Mouse (Mus musculus): Measurements from ENCODE around the gene Gm648.
"Not testable (repeated sequence)": the region's sequence is repeated elsewhere in the genome, so short reads cannot be mapped to it uniquely, and the experiment has no call there.

Gm648 gene

DNA sequence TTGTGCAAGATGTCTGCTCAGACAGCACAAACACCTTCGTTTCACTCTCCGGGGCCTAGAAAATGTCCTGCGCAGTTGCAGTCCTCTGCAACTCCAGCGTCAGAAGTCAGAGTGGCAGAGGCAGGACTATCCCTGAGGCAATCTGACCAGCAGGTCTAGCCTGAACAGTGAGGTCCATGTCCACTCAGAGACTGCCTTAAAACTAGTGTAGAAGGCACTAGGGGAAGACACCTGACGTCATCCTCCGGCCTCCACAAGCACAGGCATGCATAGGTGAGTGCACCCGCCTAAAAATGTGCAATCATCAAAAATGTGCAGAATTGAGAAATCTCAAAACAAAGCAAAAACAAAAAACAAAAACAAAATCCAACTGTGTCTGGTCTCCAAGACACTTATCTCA lies at the start of gene Gm648:
Gm648 (minus strand) TSS at position 101 of the 400 bp plus-strand sequence.
- no peak for DNase-seq (ENCODE audit: low spot score in 2 of 2)

- peak; percentile 76 to 86 for DNase-seq (ENCODE audit: low spot score in 2 of 2)
These were observed 48.7 kb upstream of the Gm648 start, which contains the start of gene Mmgt1 for GRCm38 (mm10) chrX:56597887-56598640. Gene Mmgt1, minus strand, starts transcription at chrX:56598069.

GRCm38 (mm10) chrX:56597219-56597886 lies 47.9 kb upstream of the Gm648 start:
- no peak for DNase-seq (ENCODE audit: low spot score in 2 of 2)

GRCm38 (mm10) chrX:56578200-56578599 lies 28.8 kb upstream of the Gm648 start:
- no peak for DNase-seq (ENCODE audit: low spot score in 2 of 2)

GRCm38 (mm10) chrX:56572465-56572864 lies 23.1 kb upstream of the Gm648 start:
- DNase-seq (ENCODE audit: low spot score in 2 of 2), result peak in 1 of 2 experiments; percentile 22

- DNase-seq (ENCODE audit: low spot score in 2 of 2), result no peak
These were observed 4.2 kb upstream of the Gm648 start for GRCm38 (mm10) chrX:56553584-56553983.

DNA sequence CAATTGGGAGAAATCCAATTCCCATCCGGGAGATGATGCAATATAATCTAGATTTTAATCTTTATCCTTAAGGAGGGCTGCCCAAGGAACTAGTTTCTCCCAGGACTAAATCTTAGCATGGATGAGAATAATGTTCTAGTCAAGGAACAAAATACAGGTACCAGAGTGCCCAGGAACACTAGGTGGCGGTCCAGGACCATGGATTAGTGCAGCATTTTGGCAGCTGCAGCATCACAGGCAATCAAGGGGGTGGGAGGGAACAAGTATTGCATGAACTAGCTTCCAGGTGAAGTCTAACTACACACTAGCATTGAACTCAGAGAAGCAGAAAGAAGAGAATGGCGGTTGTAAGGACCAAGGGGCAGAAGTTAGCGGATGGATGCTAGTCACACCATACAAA lies 12.2 kb downstream of the Gm648 start:
- DNase-seq (ENCODE audit: low spot score in 2 of 2), result peak in 1 of 2 experiments; percentile 3

DNA sequence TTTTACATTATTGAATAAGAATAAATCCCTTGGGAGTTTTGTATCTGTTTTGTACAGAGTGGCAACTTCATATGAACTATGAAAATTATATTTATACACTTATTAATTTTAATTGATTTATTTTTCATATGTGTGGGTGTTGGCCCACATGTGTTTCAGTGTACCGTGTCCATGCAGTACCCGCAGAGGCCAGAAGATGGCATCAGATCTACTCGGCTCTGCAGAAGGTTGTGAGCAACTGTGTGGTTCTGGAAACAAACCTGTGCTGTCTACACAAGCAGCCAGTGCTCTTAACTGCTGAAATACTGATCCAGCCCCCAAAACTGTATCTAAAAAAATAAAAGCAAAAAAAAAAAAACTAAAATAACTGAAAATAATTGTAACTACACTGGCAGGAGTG lies 18.1 kb downstream of the Gm648 start:
- peak in 1 of 2 experiments; percentile 39 for DNase-seq (ENCODE audit: low spot score in 2 of 2)

DNA sequence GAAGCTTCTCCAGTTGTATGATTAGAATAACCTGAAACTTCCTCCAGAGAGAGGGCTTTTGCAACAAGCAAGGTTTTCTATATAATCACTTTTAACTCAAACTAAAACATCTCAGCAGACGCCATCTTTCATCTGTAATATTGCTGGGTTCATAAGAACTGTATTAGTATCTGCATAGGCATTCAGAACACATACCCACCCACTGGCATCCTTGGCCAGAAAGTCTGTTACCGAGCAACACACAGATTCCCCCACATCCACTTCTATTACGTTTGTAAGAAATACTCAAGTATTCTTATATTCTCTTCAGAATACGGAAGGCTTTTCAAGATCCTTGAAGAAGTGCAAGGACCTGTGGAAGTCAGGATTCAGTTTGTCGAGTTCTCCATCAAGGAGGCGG lies 25.0 kb downstream of the Gm648 start, which contains the start of gene Gm10477:
Gm10477 (plus strand) TSS at position 301 of the 400 bp plus-strand sequence.
- not testable (repeated sequence) for DNase-seq (ENCODE audit: low spot score in 2 of 2)

DNA sequence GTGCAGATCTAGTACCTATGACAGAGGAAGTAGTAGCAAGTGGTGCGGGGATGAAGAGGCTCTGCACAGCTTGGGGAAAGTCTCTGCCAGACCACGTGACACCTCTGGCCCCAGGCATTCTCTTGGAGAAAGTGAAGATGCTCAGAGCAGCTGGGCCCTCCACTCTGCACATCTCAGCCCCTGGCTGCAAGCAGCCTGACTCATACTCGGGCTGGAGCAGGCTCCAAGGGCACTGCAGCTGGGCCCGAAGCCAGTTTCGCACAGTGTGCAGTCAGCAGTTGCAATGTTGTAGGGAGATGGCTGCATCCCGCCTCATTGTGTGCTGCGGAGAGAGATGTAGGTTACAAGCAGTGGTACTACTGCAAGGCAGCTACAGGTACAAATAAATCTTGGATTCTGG lies 52.2 kb downstream of the Gm648 start:
- no peak for DNase-seq (ENCODE audit: low spot score in 2 of 2)

Measured in thymus, postnatal 10 days (tissue).